Mouse (Mus musculus) WW6 (cell line): ENCODE data around the gene Ace.
"Not testable (repeated sequence)": the region's sequence is repeated elsewhere in the genome, so short reads cannot be mapped to it uniquely, and the experiment has no call there.

ENCODE experiments used
- DNase-seq: peaks from one replicate; pipeline ENCODE4 v3.0.0-alpha.2; 2013; ENCODE audit warnings: low read depth, low spot score

Gene Ace

DNA sequence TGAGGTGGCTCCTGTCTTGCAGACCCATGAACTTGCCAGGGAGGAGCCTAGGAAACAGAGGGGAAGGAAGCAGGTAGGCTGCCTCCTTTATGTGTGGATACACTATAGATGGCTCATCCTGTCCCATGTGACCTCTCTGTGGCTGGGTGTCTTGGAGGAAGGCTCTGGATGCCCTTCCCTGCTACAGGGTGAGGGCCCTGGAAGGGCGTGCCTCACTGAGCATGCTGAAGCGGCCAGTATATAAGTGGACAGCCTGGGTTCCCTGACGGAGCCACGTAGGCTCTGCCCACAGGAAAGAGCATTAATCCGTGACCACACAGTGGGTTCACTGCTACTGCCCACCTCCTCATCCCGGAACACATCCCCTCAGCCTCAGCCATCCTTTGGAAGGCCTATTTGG is 21.7 kb downstream of the Ace start:
- DNase-seq = no peak

DNA sequence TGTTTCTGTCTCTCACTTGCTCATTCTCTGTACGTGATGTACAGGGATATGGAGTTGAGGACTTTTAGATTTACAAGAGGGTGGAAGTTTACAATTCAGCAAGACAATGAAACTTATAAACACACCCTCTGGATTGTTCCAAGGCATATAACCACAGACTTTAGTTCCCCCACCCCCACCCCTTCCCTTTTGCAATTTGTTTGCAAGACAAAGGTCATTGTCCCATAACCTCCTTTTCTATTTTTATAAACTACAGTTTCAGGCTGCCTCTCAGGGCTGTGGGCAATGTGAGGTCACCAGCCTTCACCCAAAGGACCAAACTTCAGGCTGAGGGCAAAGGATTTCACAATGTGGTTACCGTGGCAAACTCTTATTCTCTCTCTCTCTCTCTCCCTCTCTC is 22.5 kb downstream of the Ace start:
- DNase-seq = no peak

DNA sequence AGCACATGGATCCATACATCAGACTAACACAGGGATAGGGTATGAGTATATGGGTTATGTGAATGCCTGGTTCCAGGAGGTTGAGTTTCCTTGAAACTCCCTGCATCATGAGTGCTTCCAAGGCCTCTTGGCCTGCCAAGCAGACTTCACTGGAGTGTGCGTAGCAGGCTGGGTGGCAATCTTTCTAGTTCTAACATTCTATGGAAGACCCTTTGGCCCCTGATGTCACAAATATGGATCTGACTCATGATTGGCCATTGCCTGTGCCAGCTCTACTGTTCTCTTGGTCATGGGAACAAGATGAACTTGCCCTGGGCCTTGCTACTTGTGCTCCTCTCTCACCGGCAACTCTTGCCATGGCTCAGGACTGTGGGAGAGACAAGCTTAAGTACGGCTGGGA is 26.6 kb downstream of the Ace start, which contains the start of gene Ace3:
Gene Ace3, plus strand, starts transcription at position 301 of the 400 bp plus-strand sequence.
- no peak for DNase-seq

DNA sequence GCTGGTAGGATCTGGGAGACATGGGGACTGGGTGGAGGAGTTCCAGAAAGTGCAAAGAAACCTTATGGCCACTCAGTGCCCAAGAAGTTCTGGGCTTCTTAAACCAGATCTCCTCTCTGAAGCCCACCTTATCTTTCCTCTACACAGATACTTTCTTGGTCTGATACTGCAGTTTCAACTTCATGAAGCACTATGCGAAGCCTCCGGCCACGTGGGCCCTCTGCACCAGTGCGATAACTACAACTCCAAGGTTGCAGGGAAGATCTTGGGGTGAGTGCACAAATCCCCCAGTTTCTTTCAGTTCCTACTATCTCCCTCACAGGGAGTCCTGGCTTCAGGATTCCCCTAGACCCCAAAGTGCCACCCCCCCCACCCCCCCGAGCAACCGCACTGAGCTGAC is 32.3 kb downstream of the Ace start:
- DNase-seq = no peak

DNA sequence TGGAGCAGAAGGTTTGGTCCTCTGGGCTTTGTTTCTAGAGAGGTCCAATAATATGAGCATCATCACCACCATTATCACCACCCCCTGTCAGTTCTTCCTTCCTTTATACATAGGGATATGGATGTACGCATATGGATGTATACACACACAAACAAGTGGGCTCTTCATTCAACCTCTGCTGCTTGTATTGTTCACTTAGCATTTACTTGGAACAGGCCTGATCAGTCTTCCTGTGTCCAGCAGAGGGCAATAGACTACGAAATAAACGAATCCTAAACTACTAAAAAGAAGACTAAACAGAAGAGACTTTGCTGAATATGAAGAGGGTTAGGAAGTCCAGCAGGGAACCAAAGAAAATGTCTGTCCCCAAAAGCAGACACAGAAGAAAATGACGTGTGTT is 34.0 kb downstream of the Ace start:
- DNase-seq = no peak

DNA sequence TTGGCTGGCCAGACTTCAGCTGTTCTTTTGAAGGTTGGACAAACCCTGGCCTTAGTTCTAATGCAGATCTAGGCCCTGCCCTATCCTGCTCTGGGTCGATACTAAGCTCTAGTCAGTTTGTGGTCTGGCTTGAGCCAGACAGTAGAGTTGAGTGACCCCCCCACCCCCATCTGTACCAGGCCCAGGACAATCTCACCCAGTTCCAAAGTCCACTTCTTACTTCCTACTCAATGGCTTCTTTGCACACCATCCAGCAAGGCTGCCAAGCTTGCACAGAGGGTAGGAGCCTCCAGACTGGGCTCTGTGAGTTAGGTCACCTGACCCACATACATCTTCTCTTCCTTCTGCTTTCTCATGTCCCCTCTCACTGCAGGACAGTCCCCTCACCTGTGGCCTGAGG is 36.8 kb downstream of the Ace start:
- no peak for DNase-seq

DNA sequence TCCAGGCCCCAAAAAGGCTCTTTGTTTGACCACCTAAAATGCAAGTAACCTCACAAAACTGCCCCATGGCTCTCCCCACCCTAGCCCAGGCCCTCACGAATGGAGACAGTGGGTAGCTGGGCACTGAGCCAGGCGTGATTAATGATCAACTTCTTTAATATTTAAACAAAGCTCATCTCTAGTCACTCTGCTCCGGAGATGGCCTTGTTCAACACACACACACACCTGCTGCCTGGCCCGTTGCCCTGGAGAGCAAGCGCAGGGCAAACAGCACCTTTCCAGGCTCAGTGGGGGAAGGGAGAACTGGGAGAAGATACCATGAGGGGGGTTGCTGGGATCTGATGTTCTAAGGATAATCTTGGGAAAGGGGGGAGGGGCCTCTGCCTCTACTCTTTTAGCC is 38.2 kb downstream of the Ace start:
- no peak for DNase-seq

DNA sequence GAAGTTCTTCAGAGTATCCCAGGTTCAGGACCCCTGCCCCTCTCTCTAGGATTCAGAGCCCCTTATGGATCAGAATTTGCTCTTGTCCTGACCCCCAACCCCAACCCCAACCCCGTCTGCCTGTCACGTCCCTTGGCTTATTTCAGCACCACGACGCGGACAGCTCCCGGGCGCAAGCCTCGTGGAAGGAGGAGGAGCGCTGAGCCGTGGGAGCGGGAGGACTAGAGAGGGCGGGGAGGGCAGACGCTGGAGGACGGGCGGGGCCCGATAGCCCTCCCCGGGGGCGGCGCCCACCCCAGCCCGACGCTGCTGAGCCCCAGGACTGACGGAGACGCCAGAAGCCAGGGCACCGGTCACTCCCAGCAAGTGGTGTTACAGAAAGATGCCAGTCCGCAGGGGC is 40.1 kb downstream of the Ace start, which contains the start of gene Kcnh6:
Gene Kcnh6, plus strand, starts transcription at position 304 of the 400 bp plus-strand sequence.
- DNase-seq = no peak

DNA sequence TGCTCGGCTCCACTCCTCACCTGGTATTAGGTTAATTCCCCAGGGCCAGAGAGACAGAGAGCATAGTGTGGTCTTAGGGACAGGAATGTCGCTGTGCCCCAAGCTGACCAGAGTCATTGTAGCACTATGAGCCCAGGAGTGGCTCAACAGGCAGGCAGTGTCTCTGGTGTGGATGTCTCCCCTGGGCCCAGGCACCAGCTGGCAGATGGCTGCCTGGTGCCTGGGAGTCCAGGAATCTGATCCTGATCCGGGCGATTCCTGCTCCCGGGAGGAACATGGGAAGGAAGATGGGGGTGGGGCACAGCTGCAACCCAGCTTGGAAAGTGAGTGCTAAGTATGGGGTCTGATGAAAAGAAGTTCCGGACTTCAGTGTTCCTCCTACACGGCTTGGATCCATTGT is 45.0 kb downstream of the Ace start:
- DNase-seq = no peak

DNA sequence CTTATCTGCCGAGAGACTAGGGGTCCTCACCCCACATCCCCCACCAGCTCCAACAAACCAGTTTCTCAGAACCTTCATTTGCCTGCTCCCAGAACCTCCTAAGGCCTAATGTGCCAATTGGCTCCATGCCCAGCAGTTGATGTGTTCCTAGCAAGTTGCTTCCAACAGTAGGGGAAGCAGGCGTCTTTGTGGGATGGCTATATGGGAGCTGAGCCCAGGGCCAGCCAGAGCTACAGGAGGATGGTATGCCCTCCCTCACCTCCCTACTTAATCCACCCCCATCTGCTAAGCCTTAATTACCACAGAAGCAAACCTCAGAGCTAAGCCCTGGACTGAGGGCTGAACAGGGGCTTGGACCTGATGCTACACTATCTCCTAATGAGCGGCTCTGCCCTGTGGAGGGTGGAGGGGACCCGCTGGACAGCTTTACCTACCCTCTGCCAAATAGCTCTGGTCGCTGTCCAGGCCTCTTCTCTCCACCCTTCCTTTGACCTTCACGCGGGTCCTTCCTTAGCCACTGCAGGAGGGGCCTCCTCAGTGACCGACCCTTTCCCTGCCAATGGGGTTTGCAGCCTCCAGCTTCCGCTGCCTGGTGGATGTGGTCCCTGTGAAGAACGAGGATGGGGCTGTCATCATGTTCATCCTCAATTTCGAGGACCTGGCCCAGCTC is 45.9 kb downstream of the Ace start:
- DNase-seq = no peak

DNA sequence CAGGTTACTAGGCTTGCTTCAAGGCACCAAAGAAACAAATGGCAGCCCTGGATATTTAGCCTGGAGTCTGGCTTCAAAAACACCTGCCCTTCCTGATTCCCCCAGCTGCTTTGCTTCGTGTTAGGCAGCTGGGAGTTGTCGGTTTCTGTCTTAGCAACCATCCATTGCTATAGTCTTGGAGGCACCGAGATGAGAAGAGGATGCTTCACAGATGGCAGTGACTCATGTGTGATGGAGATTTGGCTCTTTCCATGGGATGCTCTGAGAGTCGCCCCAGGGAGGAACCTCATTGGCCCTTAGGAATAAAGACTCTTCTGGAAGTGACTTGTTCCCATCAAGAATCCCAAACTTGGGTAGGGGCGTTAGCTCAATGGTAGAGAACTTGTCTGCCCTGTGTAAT is 48.7 kb downstream of the Ace start:
- DNase-seq = no peak

DNA sequence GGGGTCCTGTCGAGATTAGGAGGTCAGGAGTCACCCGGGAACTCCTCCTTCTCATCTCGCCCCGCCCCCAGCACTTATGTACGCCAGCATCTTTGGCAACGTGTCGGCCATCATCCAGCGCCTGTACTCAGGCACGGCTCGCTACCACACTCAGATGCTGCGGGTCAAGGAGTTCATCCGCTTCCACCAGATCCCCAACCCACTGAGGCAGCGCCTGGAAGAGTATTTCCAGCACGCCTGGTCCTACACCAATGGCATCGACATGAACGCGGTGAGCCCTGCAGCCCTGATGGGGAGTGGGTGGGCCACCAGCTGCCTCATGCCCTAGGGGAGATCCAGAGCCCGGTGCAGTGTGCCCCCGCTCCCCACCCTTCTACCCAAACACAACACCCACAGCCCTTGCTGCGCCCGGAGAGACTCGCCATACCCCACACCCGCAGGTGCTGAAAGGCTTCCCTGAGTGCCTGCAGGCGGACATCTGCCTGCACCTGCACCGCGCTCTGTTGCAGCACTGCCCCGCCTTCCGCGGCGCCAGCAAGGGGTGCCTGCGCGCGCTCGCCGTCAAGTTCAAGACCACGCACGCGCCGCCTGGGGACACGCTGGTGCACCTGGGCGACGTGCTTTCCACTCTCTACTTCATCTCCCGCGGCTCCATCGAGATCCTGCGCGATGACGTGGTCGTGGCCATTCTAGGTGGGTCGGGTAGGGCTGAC is 52.5 kb downstream of the Ace start:
- DNase-seq = peak; percentile 73

DNA sequence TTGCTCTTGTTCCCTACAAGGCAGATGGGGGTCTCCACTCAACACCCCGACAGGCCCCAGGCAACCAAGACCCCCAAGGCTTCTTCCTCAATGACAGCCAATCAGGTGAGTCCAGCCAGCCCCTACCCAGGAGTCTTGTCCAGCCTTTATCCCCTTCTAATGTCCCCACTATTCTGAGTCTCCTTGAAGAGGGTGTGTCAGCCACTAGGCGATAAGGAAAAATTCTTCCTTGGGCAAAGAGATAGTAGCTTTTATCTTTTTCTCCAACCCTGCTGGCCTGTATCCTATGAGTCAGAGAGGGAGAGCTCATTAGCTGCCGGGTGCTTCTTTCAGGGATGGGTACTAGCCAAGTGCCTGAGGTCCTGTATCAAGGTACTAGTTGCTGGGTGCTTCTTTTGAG is 58.0 kb downstream of the Ace start:
- DNase-seq = no peak

DNA sequence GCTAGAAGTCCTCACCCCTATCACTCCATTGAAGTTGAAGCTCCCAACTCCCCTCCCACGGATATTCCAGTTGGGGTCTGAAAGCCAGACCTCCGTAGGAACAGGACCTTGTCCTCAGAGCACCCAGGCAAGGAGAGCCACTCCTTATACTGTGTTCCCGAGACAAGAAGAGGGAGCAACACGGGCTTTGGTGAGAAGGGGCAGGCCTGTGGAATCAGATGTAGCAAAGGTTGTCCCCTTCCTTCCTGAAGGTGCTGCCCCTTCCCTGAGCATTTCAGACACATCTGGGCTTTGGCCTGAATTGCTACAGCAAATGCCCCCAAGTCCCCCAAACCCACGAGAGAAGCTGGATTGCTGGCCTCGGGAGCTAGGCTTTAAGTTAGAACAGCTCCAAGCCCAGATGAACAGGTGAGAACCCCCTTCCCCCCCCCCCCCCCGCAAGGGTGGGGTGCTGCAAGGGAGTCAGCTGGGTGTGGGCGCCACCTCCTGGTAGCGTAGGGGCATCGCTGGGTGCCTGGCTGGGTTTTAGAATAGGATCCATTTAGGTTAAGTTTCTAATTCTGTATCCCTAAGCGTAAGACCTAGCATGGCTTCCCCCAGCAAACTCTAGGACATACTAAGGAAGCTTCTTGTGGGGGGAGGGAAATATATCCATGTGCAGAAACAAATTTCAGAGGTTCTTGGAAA is 58.9 kb downstream of the Ace start:
- no peak for DNase-seq

DNA sequence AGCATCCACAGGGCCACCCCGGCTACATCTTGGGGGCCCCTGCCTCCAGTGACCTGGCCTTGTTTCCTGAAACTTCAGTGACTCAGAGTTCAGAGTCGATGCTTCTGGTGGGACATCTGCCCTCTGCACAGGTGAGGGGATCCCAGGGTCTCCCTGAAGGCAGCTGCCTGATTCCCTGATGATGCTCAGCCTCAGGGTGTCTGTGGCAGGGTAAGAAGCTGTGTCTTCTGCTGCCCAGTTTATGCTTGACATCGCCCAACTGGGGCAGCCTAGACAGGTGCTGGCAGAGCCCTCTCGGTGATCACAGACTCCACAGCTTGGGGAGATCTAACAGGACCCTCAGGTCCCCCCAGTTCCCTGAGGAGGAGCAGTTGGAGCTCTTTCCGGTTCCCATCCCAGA is 59.9 kb downstream of the Ace start:
- no peak for DNase-seq

DNA sequence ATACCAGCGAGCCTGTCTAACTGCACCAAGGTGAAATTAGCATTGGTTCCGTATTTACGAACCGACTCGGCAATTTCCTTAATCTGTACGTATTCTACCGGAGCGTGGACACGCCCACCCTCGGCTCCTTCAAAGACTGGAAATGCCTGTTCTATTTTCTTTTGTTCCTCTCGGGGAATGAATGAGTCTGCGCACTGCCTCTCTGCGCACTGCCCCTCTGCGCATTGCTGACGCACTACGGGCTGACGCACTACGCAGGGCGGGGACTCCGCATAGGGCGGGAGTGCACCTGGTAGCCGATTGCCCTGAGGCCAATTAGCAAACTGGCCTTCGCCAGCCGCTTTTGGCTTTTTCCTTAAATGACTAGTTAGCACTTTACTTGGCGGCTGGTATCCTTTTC is 64.3 kb downstream of the Ace start:
- not testable (repeated sequence) for DNase-seq

DNA sequence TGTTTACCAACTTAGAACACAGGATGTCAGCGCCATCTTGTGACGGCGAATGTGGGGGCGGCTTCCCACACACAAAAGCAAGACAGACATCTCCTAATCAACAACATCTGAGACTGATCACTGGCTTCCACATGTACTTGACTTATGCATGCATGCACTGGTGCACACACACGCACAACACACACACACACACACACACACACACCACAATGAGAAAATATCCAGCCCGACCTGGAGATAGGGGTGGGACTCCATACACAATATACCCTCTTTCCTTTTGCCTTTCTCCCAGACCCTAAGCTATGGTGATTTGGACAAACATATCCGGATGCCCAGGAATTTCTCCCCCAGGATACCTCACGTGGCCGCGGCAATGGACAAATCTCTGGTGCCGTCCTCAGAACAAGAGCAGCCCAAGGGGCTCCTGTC is 65.8 kb downstream of the Ace start:
- DNase-seq = peak; percentile 20

DNA sequence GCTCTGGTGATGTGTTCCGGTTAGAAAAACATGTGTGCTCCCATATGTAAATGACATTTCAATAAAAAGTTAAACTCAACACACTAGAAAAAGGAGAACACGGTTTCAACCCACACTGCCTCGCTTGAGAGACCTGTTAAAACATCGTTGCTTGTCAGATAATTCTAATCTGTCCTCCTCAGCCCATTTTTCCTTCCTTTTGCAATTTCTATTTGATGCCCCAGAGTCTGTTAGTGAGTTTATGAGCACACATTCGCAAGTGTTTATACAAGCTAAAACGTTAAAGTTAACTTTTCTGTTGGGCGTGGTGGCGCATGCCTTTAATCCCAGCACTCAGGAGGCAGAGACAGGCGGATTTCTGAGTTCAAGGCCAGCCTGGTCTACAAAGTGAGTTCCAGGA is 67.2 kb downstream of the Ace start:
- DNase-seq = no peak

DNA sequence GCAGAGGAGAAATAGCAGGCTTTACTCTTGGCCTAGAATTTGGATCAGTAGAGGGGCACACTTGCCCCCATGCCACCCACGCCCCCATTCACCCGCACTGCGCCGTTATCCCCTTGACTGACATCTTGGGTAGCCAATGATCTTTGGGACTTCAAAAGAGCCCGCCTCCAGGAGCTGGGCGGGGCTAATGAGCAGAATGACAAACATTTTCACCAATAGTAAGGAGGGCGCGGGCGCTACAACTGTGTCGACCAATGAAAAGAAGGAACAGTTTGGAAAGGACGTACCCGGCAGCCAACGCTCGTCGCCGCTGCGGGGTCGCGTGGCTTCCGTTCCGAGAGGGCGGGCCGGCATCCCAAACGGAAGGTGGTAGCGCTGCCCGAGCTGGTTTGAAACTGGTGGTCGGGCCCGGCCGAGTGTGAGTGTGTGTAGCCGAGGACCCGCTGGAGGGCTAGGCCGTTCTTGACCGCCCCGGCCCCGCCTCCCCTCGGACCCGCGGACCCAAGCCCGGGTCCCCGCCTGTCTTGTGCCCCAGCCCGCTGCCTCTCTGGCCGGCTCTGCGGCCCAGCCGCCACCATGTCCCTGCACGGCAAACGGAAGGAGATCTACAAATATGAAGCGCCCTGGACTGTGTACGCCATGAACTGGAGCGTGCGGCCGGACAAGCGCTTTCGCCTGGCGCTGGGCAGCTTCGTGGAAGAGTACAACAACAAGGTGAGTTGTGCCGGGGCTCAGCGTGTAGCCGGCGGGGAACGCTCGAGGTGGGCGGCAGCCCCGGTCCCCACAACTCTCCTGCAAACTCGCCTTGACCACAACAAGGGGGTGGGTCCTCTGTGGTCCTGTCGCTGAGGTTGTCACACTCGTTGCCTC is 69.0 kb downstream of the Ace start, which contains the start of gene Dcaf7:
Gene Dcaf7, plus strand, starts transcription at position 325 of the 870 bp plus-strand sequence.
- peak; percentile 97 for DNase-seq

DNA sequence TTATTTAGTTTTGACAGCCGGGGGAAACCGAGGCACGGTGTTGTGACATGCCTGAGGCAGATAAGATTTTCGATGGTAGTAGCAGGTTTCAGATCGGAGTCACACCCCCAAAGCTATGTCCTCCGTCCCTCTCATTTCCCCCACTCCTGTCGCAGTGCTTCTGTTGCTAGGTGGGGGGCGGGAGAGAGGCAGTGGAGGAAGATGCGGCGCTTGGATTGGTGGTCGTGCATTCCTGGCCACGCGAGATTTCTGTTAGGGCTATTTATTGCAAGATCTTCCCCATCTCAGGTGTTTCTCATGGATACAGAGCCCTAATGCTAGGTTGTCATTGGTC is 69.6 kb downstream of the Ace start:
- peak; percentile 86 for DNase-seq
